Mouse (Mus musculus) ES-Bruce4 (cell line): Measurements from ENCODE around the gene Slc9a3.

Experiments used
- CTCF ChIP-seq: IDR thresholded peaks from one replicate; pipeline ENCODE4 v1.8.1; 2011; ENCODE audit warnings: low read depth, low read length
- EP300 ChIP-seq: IDR thresholded peaks from 2 replicates; pipeline ENCODE4 v1.6.1; 2011; ENCODE audit warnings: low read depth, low read length; ENCODE audit not compliant: insufficient read depth
- POLR2A ChIP-seq: IDR thresholded peaks from one replicate; pipeline ENCODE4 v1.8.1; 2011; ENCODE audit warnings: low read length; ENCODE audit not compliant: insufficient read depth

- no peak for TF ChIP-seq CTCF
- TF ChIP-seq POLR2A: no peak
- no peak for TF ChIP-seq EP300
These were observed 22.3 kb upstream of the Slc9a3 start for GRCm38 (mm10) chr13:74098913-74099312.
